Mouse (Mus musculus) mature B cell (primary cell): ENCODE results near the gene Glp2r.

Source experiments
- in situ Hi-C: fragments of 300-500 bp; cut with MboI; formaldehyde crosslinking; loops from 2 replicates; pipeline ENCODE4 v1.14.3; 2019

The Glp2r gene

GRCm38 (mm10) chr11:67771053-67771452 lies at the start of gene Glp2r:
Gene Glp2r (minus strand): TSS chr11:67771153.
- in situ Hi-C loops: no loop called here

GRCm38 (mm10) chr11:67820221-67820620 lies 49.3 kb upstream of the Glp2r start:
- in situ Hi-C loops: no loop called here

- in situ Hi-C loops: no loop called here
Measured at GRCm38 (mm10) chr11:67819604-67820003, 48.7 kb upstream of the Glp2r start.

GRCm38 (mm10) chr11:67811535-67811934 lies 40.6 kb upstream of the Glp2r start:
- in situ Hi-C loops: no loop called here

- in situ Hi-C loops: no loop called here
Measured at GRCm38 (mm10) chr11:67808051-67808450, 37.1 kb upstream of the Glp2r start.

- in situ Hi-C loops: no loop called here
Measured at GRCm38 (mm10) chr11:67806832-67807597, 36.1 kb upstream of the Glp2r start.

GRCm38 (mm10) chr11:67805538-67805937 lies 34.6 kb upstream of the Glp2r start:
- in situ Hi-C loops: no loop called here

- in situ Hi-C loops: no loop called here
Measured at GRCm38 (mm10) chr11:67801169-67801568, 30.2 kb upstream of the Glp2r start.

- in situ Hi-C loops: no loop called here
Measured at GRCm38 (mm10) chr11:67800130-67800723, 29.3 kb upstream of the Glp2r start.

GRCm38 (mm10) chr11:67797931-67798330 lies 27.0 kb upstream of the Glp2r start, which contains the start of gene Dhrs7c:
Gene Dhrs7c (plus strand): TSS chr11:67798187.
- in situ Hi-C loops: no loop called here

GRCm38 (mm10) chr11:67790182-67790581 lies 19.2 kb upstream of the Glp2r start:
- in situ Hi-C loops: no loop called here

GRCm38 (mm10) chr11:67774379-67774778 lies 3.4 kb upstream of the Glp2r start, which contains the start of gene Gsg1l2:
Gene Gsg1l2 (plus strand): TSS chr11:67774608.
- in situ Hi-C loops: no loop called here

- in situ Hi-C loops: no loop called here
Measured at GRCm38 (mm10) chr11:67772577-67772976, 1.6 kb upstream of the Glp2r start.

- in situ Hi-C loops: no loop called here
Measured at GRCm38 (mm10) chr11:67771691-67772090, 738 bp upstream of the Glp2r start.

GRCm38 (mm10) chr11:67757373-67758167 lies 13.4 kb downstream of the Glp2r start:
- in situ Hi-C loops: no loop called here

GRCm38 (mm10) chr11:67756287-67756686 lies 14.7 kb downstream of the Glp2r start:
- in situ Hi-C loops: no loop called here

- in situ Hi-C loops: no loop called here
Measured at GRCm38 (mm10) chr11:67741569-67741968, 29.4 kb downstream of the Glp2r start.

GRCm38 (mm10) chr11:67738846-67739490 lies 32.0 kb downstream of the Glp2r start:
- in situ Hi-C loops: no loop called here

GRCm38 (mm10) chr11:67738345-67738744 lies 32.6 kb downstream of the Glp2r start:
- in situ Hi-C loops: no loop called here

GRCm38 (mm10) chr11:67734597-67734996 lies 36.4 kb downstream of the Glp2r start:
- in situ Hi-C loops: no loop called here

- in situ Hi-C loops: no loop called here
Measured at GRCm38 (mm10) chr11:67733726-67734125, 37.2 kb downstream of the Glp2r start.

- in situ Hi-C loops: no loop called here
Measured at GRCm38 (mm10) chr11:67731056-67731455, 39.9 kb downstream of the Glp2r start.
